Mouse (Mus musculus) heart, adult 2 months (tissue): Measurements from ENCODE around the gene Gm49601. TPM values are rescaled to one million over a fixed set of nuclear protein-coding genes. Genes with fewer than 3 reads are reported as not detected.

Experiments
- DNase-seq, 2 experiments: peaks; one replicate each; pipeline ENCODE4 v3.0.0; 2021
- H3K27ac ChIP-seq: fragments of 200-600 bp; 2 replicates; pipeline ENCODE4 v1.8.1; 2022
- H3K27me3 ChIP-seq: fragments of 200-500 bp; 2 replicates; pipeline ENCODE4 v1.6.1; 2012; ENCODE audit warnings: mild to moderate bottlenecking, low read length, inconsistent platforms, mixed read lengths; ENCODE audit not compliant: control insufficient read depth, insufficient read depth
- H3K36me3 ChIP-seq: fragments of 200-500 bp; 2 replicates; pipeline ENCODE4 v1.6.1; 2012; ENCODE audit warnings: low read length, inconsistent platforms; ENCODE audit not compliant: control insufficient read depth, insufficient read depth
- H3K4me1 ChIP-seq: fragments of 200-500 bp; 2 replicates; pipeline ENCODE4 v1.6.1; 2011; ENCODE audit warnings: low read length; ENCODE audit not compliant: control insufficient read depth, insufficient read depth
- H3K4me3 ChIP-seq: fragments of 200-600 bp; 2 replicates; pipeline ENCODE4 v1.8.1; 2022
- H3K79me2 ChIP-seq: fragments of 200-500 bp; replicated peaks from 2 replicates; pipeline ENCODE4 v1.6.1; 2012; ENCODE audit warnings: mild to moderate bottlenecking, inconsistent platforms, low read length, moderate library complexity, mixed read lengths; ENCODE audit not compliant: control insufficient read depth, insufficient read depth
- H3K9ac ChIP-seq: fragments of 200-500 bp; 2 replicates; pipeline ENCODE4 v1.6.1; 2012; ENCODE audit warnings: low read depth, mild to moderate bottlenecking, control low read depth, inconsistent platforms, low read length, mixed read lengths
- CTCF ChIP-seq: fragments of 200-600 bp; IDR thresholded peaks from 2 replicates; pipeline ENCODE4 v1.8.1; 2022; ENCODE audit warnings: antibody characterized with exemption, mild to moderate bottlenecking, moderate library complexity
- EP300 ChIP-seq: fragments of 200-500 bp; IDR thresholded peaks from 2 replicates; pipeline ENCODE4 v1.6.1; 2011; ENCODE audit warnings: low read depth, low read length, control low read depth; ENCODE audit not compliant: insufficient read depth
- POLR2A ChIP-seq: fragments of 200-500 bp; IDR thresholded peaks from 2 replicates; pipeline ENCODE4 v1.6.1; 2011; ENCODE audit warnings: mild to moderate bottlenecking, low read depth, low read length, control low read depth; ENCODE audit not compliant: insufficient read depth
- WGBS: fragments of 180-500 bp; shearing (Covaris S2); methylation state at CpG from one replicate; pipeline ENCODE4 v1.1.7; 2018; 5-methylcytosine and 5-hydroxymethylcytosine counted together
- intact Hi-C: fragments of 180-260 bp; cut with DNase I; formaldehyde crosslinking; loops from one replicate; pipeline ENCODE4 v1.15.1; 2025
- polyA plus RNA-seq: library from polyadenylated mRNA; depleted of rRNA; stranded (reverse); fragments of >200 nt; gene quantifications from 2 replicates; pipeline ENCODE4 v1.2.3, GENCODE M21; 2012
- total RNA-seq, 2 experiments: library from RNA; stranded (reverse); gene quantifications; 2 replicates each; pipeline ENCODE4 v1.2.3; 2021

Gene Gm49601
- total and polyA plus RNA-seq, 3 experiments: 1.1 to 3.1 (median 1.1) TPM

- H3K36me3 ChIP-seq: no peaks in the 10 kb centered on the region
- TF ChIP-seq CTCF: no peak
- no peak for TF ChIP-seq POLR2A
- TF ChIP-seq EP300: no peak
- H3K4me3 ChIP-seq: no peak overlapping the region
- DNase-seq: no peak
- no peak overlapping the region for H3K9ac ChIP-seq
- H3K27ac ChIP-seq: no peak overlapping the region
- peaks cover 2% of the 10 kb centered on the region; the same call in 1 of the 2 replicates for H3K27me3 ChIP-seq
- H3K79me2 ChIP-seq: no peaks in the 10 kb centered on the region
- 61% methylated on average over 2 of the region's 2 CpGs for WGBS
- intact Hi-C loops: no loop called here
- H3K4me1 ChIP-seq: no peaks in the 10 kb centered on the region
Measured at GRCm38 (mm10) chr16:18632816-18633215, 6.6 kb upstream of the Gm49601 start.

DNA sequence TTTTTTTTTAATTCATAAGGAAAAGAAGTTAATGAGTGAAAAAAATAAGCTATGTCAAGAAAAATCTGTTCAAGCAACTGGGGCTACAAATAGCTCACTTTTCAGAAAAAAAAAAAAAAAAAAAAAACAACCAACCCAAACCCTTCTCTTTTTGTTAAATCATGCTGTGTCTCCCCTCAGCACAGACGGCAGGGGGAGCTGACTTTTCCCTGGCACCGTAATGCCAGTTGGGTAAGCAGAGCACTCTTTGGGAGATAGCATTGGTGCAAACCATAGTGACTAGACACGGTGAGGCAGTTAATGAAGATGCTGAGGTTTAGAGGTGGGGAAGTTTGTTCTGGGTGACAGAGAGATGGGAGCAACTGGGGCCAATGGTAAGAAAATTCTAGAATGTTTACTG is 5.8 kb upstream of the Gm49601 start:
- no peaks in the 10 kb centered on the region for H3K36me3 ChIP-seq
- peak in 1 of 2 experiments; percentile 10 for DNase-seq
- intact Hi-C loops: no loop called here
- WGBS: 50% methylated on average over 3 of the region's 3 CpGs
- no peak overlapping the region for H3K4me3 ChIP-seq
- no peak overlapping the region for H3K27ac ChIP-seq
- TF ChIP-seq POLR2A: no peak
- no peak for TF ChIP-seq EP300
- TF ChIP-seq CTCF: no peak
- H3K9ac ChIP-seq: no peak overlapping the region
- H3K27me3 ChIP-seq: peaks cover 2% of the 10 kb centered on the region; the same call in 1 of the 2 replicates
- no peaks in the 10 kb centered on the region for H3K4me1 ChIP-seq
- H3K79me2 ChIP-seq: no peaks in the 10 kb centered on the region

DNA sequence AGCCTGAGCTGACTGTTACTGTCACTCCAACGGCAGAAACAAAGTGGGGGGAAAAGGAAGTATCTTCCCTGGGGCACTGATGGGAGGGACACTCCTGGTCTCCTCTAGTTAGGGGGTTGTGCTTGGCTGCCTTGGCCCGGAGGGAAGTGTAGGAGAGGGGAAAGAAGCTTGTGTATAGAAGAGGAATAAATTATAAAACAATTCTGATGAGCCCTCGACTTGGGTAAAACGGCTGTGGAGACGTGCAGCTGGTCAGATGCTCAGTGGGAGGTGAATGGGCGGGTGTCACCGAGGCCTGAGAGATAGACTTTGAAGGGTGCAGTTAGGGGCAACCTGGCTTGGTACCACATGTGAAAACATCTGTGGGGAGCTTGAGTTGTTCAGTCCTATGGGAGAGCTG is 4.9 kb upstream of the Gm49601 start:
- H3K27me3 ChIP-seq: peaks cover 2% of the 10 kb centered on the region; the same call in 1 of the 2 replicates

DNA sequence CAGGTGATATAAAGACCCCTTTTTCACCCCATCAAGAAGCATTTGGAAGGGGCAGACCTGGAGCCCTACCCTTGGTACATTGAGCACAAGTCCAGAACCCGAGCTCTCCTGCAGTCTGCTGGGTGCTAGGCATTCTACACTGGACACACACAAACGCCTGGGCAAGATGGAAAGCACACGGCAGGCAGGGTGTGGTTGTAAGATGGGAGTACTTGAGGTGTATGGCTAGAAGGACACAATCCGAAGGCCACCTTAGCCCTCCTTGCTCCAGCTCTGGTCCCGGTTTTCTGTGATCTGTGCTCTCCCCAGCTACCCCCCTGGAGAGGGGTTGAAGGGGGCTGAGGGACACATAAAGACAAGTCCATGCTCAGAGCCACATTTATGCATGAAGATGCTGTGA is 4.1 kb upstream of the Gm49601 start:
- no peaks in the 10 kb centered on the region for H3K79me2 ChIP-seq
- H3K4me1 ChIP-seq: no peaks in the 10 kb centered on the region
- no peaks in the 10 kb centered on the region for H3K36me3 ChIP-seq
- TF ChIP-seq CTCF (no peak), POLR2A (no peak), EP300 (no peak)
- peaks cover 2% of the 10 kb centered on the region; the same call in 1 of the 2 replicates for H3K27me3 ChIP-seq
- H3K9ac ChIP-seq: peak overlapping the region; percentile 58
- WGBS: 67% methylated on average over 5 of the region's 5 CpGs
- H3K27ac ChIP-seq: no peak overlapping the region
- H3K4me3 ChIP-seq: peak overlapping the region; percentile 66; the same call in 1 of the 2 replicates
- intact Hi-C loops: no loop called here
- no peak for DNase-seq

More for the DNA sequence above, 4.9 kb upstream of the Gm49601 start:
- no peaks in the 10 kb centered on the region for H3K36me3 ChIP-seq
- DNase-seq: no peak
- H3K27ac ChIP-seq: no peak overlapping the region
- no peak overlapping the region for H3K9ac ChIP-seq
- intact Hi-C loops: no loop called here
- no peaks in the 10 kb centered on the region for H3K4me1 ChIP-seq
- H3K79me2 ChIP-seq: no peaks in the 10 kb centered on the region
- 61% methylated on average over 7 of the region's 7 CpGs for WGBS
- no peak overlapping the region for H3K4me3 ChIP-seq
- TF ChIP-seq EP300 (no peak), CTCF (no peak), POLR2A (no peak)

DNA sequence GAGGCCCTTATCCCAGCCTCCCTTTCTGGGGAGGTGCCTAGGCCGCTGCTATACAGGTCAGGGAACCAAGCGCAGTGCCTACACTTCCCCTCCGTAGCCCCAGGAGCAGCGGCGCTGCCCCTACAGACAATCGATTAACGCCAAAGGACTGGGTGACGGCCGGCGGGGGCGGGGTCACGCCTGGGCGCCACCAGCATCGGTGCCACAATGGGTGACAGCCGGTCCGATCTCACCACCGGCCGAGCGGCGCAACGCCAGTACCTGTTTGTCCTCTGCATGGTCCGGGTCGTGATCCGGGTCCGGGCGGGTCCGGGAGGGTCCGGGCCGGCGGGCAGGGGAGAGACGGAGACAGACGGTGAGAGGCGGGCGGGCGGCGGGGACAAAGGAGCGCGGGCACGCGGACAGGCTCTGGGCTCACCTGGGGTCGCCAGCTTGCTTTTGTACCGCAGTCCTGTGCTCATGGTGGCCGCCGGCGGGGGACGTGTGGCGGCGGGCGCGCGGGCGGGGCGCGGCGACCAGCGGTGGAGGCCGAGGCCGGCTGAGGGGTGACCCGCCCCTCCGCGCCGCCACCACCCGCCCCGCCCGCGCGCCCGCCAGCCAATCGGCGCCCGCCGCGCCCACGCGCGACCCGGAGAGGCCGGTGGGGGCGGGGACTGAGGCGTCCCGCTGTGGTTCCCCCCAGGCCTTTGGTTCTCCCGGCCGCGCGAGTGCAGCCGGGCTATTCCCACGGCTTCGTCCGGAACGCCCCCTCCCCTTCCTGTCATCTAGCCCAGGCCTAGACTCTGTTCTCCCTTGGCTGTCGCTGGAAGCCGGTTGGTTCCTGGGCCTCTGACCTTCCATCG is 3.4 kb upstream of the Gm49601 start, which contains the start of gene Sept5:
Gene Sept5 (minus strand): TSS at position 565 of the 842 bp plus-strand sequence.
- peak within 1 kb of the TSS; percentile 66 for H3K4me3 ChIP-seq
- no peaks in the 10 kb centered on the region for H3K79me2 ChIP-seq
- WGBS: 2% methylated on average over 76 of the region's 93 CpGs
- peak within 1 kb of the TSS; percentile 86 for H3K9ac ChIP-seq
- intact Hi-C loops: loop anchor here (5.0 kb wide), 3 partner anchors 168 to 228 kb away; partner anchors contain the start of genes Cdc45 and Ufd1
- peak within 1 kb of the TSS; percentile 36 for H3K27ac ChIP-seq
- no peaks in the 10 kb centered on the region for H3K4me1 ChIP-seq
- H3K27me3 ChIP-seq: peaks cover 2% of the 10 kb centered on the region; the same call in 1 of the 2 replicates
- H3K36me3 ChIP-seq: no peaks in the 10 kb centered on the region
- TF ChIP-seq CTCF: no peak
- TF ChIP-seq EP300: no peak
- TF ChIP-seq POLR2A: no peak
- peak; percentile 84 to 85 for DNase-seq

GRCm38 (mm10) chr16:18628948-18629340 is 2.7 kb upstream of the Gm49601 start:
- TF ChIP-seq CTCF (no peak), POLR2A (no peak), EP300 (no peak)
- Histone ChIP-seq H3K4me3 (peak overlapping the region; percentile 66), H3K27me3 (peaks cover 2% of the 10 kb centered on the region; the same call in 1 of the 2 replicates), H3K27ac (no peak overlapping the region; the same call in 1 of the 2 replicates), H3K9ac (peak overlapping the region; percentile 86), H3K36me3 (no peaks in the 10 kb centered on the region), H3K4me1 (no peaks in the 10 kb centered on the region), H3K79me2 (no peaks in the 10 kb centered on the region)
- whole genome bisulfite sequencing: 55% methylated on average over 2 of the region's 2 CpGs
- no peak for DNase-seq
- intact Hi-C loops: loop anchor here (5.0 kb wide), 3 partner anchors 168 to 228 kb away; partner anchors contain the start of genes Cdc45 and Ufd1
